Mouse (Mus musculus) megakaryocyte-erythroid progenitor cell, adult 5-6 weeks (primary cell): ENCODE data around the gene Slc51b. TPM values are rescaled to one million over a fixed set of nuclear protein-coding genes. Genes with fewer than 3 reads are reported as not detected.

Experiments used
- ATAC-seq: replicated peaks from 2 replicates; pipeline ENCODE4 v1.8.0; 2016; ENCODE audit warnings: mild to moderate bottlenecking, inconsistent platforms; ENCODE audit not compliant: severe bottlenecking, poor library complexity, low FRiP score, low TSS enrichment
- total RNA-seq, 2 experiments: library from RNA; stranded (forward) in 1 of 2; stranded (reverse) in 1 of 2; fragments of 200-1000, 215-1000 nt in 1 of 2; fragments of >200 nt in 1 of 2; fragmentation: Nextera tagmentation in 1 of 2; gene quantifications; 2 replicates each; pipeline ENCODE4 v1.2.3; 2014 to 2017

The Slc51b gene
- total RNA-seq, 2 experiments from 2014 or later: not detected

- no peak for ATAC-seq
Measured at GRCm38 (mm10) chr9:65381017-65381590, 41.7 kb downstream of the Slc51b start.

GRCm38 (mm10) chr9:65375163-65375934 is 47.4 kb downstream of the Slc51b start:
- ATAC-seq: no peak

GRCm38 (mm10) chr9:65374468-65375162 is 48.1 kb downstream of the Slc51b start:
- no peak for ATAC-seq

- ATAC-seq: no peak
Measured at GRCm38 (mm10) chr9:65372449-65372848, 50.3 kb downstream of the Slc51b start.

GRCm38 (mm10) chr9:65371756-65372155 is 51.0 kb downstream of the Slc51b start:
- no peak for ATAC-seq

- no peak for ATAC-seq
Measured at GRCm38 (mm10) chr9:65365721-65366120, 57.0 kb downstream of the Slc51b start.

- no peak for ATAC-seq
Measured at GRCm38 (mm10) chr9:65363684-65364083, 59.1 kb downstream of the Slc51b start.

Other genes starting within 250 kb of the Slc51b start
- gene Parp16, start 227.6 kb downstream of the Slc51b start, total RNA-seq (2014; fragmentation: Nextera tagmentation): 4.9 and 8.3 TPM in 2 replicates
- gene Parp16, start 227.6 kb downstream of the Slc51b start, total RNA-seq (2017): 0.30 and 6.7 TPM in 2 replicates
- not detected in 2 replicates for gene Cilp, start 157.8 kb downstream of the Slc51b start, total RNA-seq (2014; fragmentation: Nextera tagmentation)
- not detected in 2 replicates for gene Cilp, start 157.8 kb downstream of the Slc51b start, total RNA-seq (2017)
- 28.7 and 29.0 TPM in 2 replicates for gene Clpx, start 128.7 kb downstream of the Slc51b start, total RNA-seq (2014; fragmentation: Nextera tagmentation)
- gene Clpx, start 128.7 kb downstream of the Slc51b start, total RNA-seq (2017): 66.6 and 73.0 TPM in 2 replicates
- gene Pdcd7, start 76.9 kb downstream of the Slc51b start, total RNA-seq (2014; fragmentation: Nextera tagmentation): 7.6 and 11.1 TPM in 2 replicates
- gene Pdcd7, start 76.9 kb downstream of the Slc51b start, total RNA-seq (2017): 13.1 and 21.6 TPM in 2 replicates
- gene Ubap1l, start 61.9 kb downstream of the Slc51b start, total RNA-seq (2014; fragmentation: Nextera tagmentation): not detected in 2 replicates
- gene Ubap1l, start 61.9 kb downstream of the Slc51b start, total RNA-seq (2017): 0.56 TPM in 1 of 2 replicates, not detected in the other
- gene Kbtbd13, start 31.3 kb downstream of the Slc51b start, total RNA-seq (2014; fragmentation: Nextera tagmentation): not detected in 2 replicates
- not detected in 2 replicates for gene Kbtbd13, start 31.3 kb downstream of the Slc51b start, total RNA-seq (2017)
- not detected in 2 replicates for gene Rasl12, start 24.4 kb downstream of the Slc51b start, total RNA-seq (2014; fragmentation: Nextera tagmentation)
- gene Rasl12, start 24.4 kb downstream of the Slc51b start, total RNA-seq (2017): 0.46 TPM in 1 of 2 replicates, not detected in the other
- gene Mtfmt, start 12.8 kb upstream of the Slc51b start, total RNA-seq (2014; fragmentation: Nextera tagmentation): 18.1 and 20.2 TPM in 2 replicates
- gene Mtfmt, start 12.8 kb upstream of the Slc51b start, total RNA-seq (2017): 14.9 and 15.4 TPM in 2 replicates
- 16.9 and 20.8 TPM in 2 replicates for gene Spg21, start 38.0 kb upstream of the Slc51b start, total RNA-seq (2014; fragmentation: Nextera tagmentation)
- gene Spg21, start 38.0 kb upstream of the Slc51b start, total RNA-seq (2017): 28.4 and 29.9 TPM in 2 replicates
- not detected in 2 replicates for gene Ankdd1a, start 97.2 kb upstream of the Slc51b start, total RNA-seq (2014; fragmentation: Nextera tagmentation)
- gene Ankdd1a, start 97.2 kb upstream of the Slc51b start, total RNA-seq (2017): not detected in 2 replicates
- gene Plekho2, start 157.1 kb upstream of the Slc51b start, total RNA-seq (2014; fragmentation: Nextera tagmentation): 29.1 and 29.3 TPM in 2 replicates
- 14.2 and 16.8 TPM in 2 replicates for gene Plekho2, start 157.1 kb upstream of the Slc51b start, total RNA-seq (2017)
- 5.0 and 14.3 TPM in 2 replicates for gene Pif1, start 164.2 kb upstream of the Slc51b start, total RNA-seq (2014; fragmentation: Nextera tagmentation)
- gene Pif1, start 164.2 kb upstream of the Slc51b start, total RNA-seq (2017): 6.5 and 6.6 TPM in 2 replicates
- 1.9 TPM in 1 of 2 replicates, not detected in the other for gene Rbpms2, start 206.7 kb upstream of the Slc51b start, total RNA-seq (2014; fragmentation: Nextera tagmentation)
- gene Rbpms2, start 206.7 kb upstream of the Slc51b start, total RNA-seq (2017): 2.5 and 2.8 TPM in 2 replicates
- 22.1 and 23.4 TPM in 2 replicates for gene Oaz2, start 245.0 kb upstream of the Slc51b start, total RNA-seq (2014; fragmentation: Nextera tagmentation)
- 34.7 and 36.1 TPM in 2 replicates for gene Oaz2, start 245.0 kb upstream of the Slc51b start, total RNA-seq (2017)